Mouse (Mus musculus) layer of hippocampus, postnatal 10 days (tissue): Measurements from ENCODE around the gene Pdcl2. TPM values are rescaled to one million over a fixed set of nuclear protein-coding genes. Genes with fewer than 3 reads are reported as not detected.
A peak's percentile ranks its signal among the peaks of the same experiment; 100 is the strongest.

ENCODE experiments used
- DNase-seq, 2 experiments: peaks; one replicate each; pipeline ENCODE4 v3.0.0; 2021; ENCODE audit warnings: low spot score in 2 of 2
- long read RNA-seq: library from polyadenylated mRNA; stranded (forward); transcript quantifications from one replicate; pipeline ENCODE4 v2.0.0, GENCODE M21; 2023
- total RNA-seq, 2 experiments: library from RNA; stranded (reverse); gene quantifications; 2 replicates each; pipeline ENCODE4 v1.2.3; 2021

The Pdcl2 gene
- not detected for total RNA-seq
- long read RNA-seq: 0 reads

- no peak for DNase-seq
Observed at GRCm38 (mm10) chr5:76330953-76331352, at the start of gene Pdcl2. TSS of gene Pdcl2 (minus strand) at chr5:76331156.

- no peak for DNase-seq
Observed at GRCm38 (mm10) chr5:76379216-76379615, 48.3 kb upstream of the Pdcl2 start.

DNA sequence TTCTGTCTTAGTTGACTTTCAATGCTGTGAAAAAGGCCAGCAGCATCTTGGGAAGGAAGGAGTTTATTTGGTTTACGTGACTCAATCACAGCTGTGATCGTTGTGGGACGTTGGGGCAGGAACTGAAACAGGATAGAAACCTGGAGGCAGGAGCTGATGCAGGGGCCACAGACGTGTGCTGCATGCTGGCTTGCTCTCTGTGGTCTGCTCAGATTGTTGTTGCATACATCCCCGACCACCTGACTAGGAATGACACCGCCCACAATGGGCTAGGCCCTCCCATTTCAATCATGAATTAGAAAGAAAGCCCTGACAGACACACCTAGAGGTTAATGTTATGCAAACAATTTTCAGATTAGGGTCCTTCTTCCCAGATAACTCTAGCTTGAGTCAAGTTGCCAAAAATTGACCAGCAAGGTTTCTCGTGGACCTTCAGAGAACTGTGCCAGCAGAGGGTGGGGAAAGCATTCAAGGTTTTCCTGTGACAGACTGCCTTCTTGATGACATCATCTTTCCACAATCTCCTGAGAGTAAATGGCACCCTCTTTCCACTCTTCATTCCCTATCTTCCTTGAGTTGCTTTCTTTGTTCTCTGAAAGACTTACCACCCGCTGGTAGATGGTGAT, 38.4 kb upstream of the Pdcl2 start:
- DNase-seq: no peak

DNA sequence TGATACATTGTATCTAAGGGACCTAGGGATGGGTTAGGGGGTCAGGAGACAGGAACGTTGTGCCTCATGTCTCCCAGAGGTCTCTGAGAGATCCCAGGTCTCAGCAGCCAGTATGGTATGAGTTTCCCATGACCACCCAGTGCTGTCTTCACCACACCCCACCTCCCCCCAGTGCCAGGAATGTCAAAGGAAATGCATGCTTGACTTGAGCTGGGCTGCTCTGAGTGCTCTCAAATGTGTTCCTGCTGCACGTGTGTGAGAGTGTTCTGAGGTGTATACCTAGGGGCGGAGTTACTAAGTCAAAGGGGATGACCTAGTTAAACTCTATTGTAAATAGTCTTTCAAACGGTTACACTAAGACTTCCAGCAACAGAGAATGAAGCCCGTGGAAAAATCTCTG, 34.5 kb upstream of the Pdcl2 start:
- DNase-seq: no peak

- DNase-seq: no peak
Observed at GRCm38 (mm10) chr5:76363453-76364104, 32.6 kb upstream of the Pdcl2 start, which contains the start of gene Nmu. TSS of gene Nmu (minus strand) at chr5:76363788.

DNA sequence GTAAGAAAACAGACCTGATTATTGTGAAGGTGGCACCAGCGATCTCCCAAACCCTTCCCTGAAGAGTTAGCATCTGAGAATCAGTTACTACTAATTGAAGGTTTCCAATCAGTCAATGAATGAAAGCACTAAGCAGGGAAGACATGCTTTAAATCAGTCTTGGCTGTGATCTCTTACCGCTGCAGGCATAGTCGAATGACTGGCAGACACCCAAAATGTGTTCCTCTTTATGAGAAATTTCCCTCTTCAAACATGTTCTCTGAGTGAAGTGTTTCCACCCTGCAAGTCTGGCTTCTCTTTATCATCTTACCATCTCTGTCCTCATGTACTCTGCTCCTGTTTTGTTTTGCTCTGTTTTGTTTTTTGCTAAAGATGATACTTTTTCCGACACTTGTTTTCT, 29.8 kb upstream of the Pdcl2 start:
- DNase-seq: no peak

GRCm38 (mm10) chr5:76360057-76360456, 29.1 kb upstream of the Pdcl2 start:
- no peak for DNase-seq

DNA sequence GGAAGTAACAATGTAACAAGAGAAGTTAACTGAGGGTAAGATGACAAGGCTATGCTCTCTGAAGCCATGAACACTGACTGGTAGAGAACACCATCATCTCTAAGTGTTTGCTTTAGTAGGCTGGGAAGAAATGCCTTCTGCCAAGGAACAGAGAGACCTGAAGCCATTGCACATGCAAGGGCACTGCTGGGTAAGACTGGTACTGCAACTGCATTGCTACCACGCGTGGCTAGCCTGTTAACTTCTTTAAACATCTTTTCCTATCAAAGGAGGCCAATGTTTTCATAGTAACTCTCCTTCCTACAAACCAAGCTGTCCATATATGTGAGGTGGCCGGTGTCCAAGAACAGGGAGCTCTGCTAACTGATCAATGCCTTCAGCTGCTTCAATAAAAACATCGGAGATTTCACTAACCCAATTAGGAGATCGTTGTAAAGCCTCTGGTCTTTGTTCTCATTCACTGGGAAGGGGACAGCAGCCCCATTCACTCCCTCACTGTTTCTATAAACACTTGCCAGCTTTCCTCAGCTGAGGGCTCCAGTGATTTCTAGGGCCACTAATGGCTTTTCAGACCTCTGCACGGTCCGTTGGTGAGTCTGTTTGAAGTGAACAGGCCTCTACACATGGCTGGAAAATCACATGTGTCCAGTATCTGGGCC, 21.1 kb upstream of the Pdcl2 start:
- DNase-seq: peak; percentile 28 to 32

DNA sequence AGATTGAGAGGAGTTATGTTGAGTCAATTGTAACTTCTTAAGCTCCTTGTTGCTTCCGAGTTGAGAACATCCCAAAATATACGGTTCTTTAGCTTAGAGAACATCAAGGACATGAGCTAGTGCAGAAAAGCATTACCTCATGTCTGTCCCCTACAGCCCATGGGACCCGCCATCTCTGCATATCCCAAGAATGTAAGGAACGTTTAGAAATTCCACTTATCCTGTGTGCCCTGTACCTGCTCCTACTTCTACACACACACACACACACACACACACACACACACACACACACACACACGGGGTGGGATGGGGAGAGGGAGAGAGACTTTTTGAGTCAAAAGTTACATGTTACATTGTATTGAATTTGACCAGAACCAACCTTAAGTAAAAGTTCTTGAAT, 20.6 kb upstream of the Pdcl2 start:
- DNase-seq: no peak

- peak; percentile 14 to 30 for DNase-seq
Observed at GRCm38 (mm10) chr5:76346137-76346536, 15.2 kb upstream of the Pdcl2 start.

GRCm38 (mm10) chr5:76340931-76341330, 10.0 kb upstream of the Pdcl2 start:
- DNase-seq: no peak

- DNase-seq: no peak
Observed at GRCm38 (mm10) chr5:76337100-76337499, 6.1 kb upstream of the Pdcl2 start.

DNA sequence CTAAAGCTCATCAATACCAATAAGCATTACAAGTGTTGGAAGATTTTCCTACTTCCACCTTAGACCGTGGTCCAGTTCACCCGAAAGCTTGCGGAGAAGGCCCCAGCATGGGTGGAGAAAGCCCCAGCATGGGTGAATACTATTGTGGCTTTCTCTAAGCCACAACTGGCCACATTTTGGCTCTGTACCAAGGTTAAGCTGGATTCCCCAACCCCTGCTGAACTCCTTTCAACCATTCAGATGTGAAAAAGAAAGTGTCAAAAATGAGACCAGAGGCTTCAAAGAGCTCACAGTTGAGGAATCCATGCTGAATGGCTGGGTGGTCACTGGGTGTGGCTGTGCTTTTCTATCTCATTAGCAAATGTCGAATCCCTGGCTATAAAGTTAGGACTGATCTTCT, 2.9 kb upstream of the Pdcl2 start:
- DNase-seq: no peak

DNA sequence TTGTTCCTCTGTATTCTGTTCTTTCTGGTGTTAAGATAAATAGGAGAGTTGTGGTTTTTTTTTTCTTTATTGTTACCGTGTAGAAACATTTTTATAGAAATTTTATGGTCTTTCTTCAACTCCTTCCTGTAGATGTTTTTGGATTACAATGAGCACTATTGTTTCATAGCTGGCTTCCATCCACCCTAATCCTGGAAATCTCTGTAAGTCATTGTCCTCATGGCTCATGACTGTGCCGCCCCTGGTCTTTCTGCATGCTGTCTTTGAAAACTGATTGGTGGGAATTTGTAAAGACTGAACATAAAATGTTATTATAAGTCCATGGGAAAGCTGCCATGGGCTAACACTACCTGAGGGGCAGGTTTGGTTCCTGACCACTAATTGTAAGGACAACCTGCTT, 3.7 kb downstream of the Pdcl2 start:
- DNase-seq: no peak

DNA sequence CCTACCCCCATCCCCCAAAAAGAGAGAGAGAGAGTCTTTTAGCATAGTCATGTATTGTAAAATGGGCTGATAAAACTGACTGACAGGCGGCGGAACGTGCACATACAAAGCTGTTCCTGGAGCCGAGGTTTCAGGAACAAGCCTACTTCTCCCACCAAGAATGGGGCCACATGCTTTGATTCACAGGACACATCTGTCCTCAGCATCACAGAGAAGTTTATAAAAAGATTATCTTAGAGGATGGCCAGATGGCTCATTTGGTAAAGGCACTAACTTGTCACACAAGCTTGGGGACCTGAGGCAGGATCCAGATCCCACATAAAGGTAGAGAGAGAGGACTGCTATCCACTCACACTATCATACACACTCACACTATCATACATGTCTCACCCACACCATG, 5.8 kb downstream of the Pdcl2 start:
- no peak for DNase-seq

- no peak for DNase-seq
Observed at GRCm38 (mm10) chr5:76321249-76322196, 9.4 kb downstream of the Pdcl2 start.

- DNase-seq: no peak
Observed at GRCm38 (mm10) chr5:76308206-76308605, 22.8 kb downstream of the Pdcl2 start.

DNA sequence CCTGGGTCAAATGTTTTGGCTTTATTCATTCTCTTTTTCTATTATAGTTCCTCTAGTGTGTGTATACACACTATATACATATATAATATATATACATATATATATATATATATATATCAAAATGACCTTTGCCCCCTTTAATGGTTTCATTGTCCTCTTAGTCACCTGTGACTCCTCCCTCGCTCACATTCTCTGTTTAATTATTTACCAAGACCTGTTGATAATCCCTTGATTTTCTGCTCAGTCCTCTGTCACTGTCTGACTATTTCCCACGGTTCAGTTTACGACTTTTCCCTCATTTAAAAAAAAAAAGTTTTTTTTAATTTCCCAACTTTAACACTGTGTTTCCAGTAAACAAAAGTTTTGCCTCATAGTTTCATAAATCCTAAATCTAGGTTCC, 24.7 kb downstream of the Pdcl2 start:
- DNase-seq: no peak

GRCm38 (mm10) chr5:76305616-76306015, 25.3 kb downstream of the Pdcl2 start:
- DNase-seq: no peak

- DNase-seq: peak; percentile 92 to 95
Observed at GRCm38 (mm10) chr5:76304452-76305341, 26.3 kb downstream of the Pdcl2 start, which contains the start of gene Clock. TSS of gene Clock (minus strand) at chr5:76304792.
